Mouse (Mus musculus): ENCODE data around the gene 1110051M20Rik. TPM values are rescaled to one million over a fixed set of nuclear protein-coding genes. Genes with fewer than 3 reads are reported as not detected.

1110051M20Rik gene
- total RNA-seq, 2 experiments from 2014 or later: 15.0 to 16.4 TPM

DNA sequence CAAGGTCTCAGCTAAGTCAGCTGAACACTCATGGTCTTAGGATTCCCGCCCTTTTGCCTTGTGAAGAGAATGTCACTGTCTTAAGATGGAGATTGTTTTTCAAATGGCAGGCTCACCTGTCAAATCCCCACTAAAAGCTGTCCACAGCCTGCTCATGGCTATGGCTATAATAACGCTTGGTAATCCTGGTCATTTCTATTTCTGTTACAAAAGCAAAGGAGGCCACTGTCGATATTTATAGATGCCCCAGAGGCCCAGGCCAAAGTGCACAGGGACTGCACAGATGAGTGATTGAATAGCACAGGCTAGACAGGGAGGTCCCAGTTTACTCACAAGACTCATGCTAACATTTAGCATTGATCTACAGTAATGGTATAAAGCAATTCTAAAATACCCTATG lies 15.4 kb downstream of the 1110051M20Rik start:
- DNase-seq (ENCODE audit: low spot score in 2 of 2): no peak

DNA sequence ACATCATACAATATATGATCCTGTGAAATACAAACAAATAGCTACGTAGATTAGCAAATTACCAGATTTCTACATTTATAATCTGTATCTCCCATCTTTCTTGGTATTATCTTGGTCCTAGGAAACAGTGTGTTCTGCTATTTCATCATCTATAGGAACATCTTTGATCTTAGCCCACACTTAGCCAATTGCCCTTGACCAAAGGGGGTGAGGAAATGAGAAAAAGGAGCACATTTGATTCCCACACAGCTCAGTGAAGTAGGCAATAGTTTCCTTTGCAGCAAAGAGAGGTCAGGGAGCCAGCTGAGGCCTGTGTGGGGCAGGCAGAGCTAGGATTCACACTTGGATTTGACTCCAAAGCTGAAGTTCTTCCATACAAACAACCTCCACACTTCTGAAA lies 18.2 kb downstream of the 1110051M20Rik start:
- no peak for DNase-seq (ENCODE audit: low spot score in 2 of 2)

DNA sequence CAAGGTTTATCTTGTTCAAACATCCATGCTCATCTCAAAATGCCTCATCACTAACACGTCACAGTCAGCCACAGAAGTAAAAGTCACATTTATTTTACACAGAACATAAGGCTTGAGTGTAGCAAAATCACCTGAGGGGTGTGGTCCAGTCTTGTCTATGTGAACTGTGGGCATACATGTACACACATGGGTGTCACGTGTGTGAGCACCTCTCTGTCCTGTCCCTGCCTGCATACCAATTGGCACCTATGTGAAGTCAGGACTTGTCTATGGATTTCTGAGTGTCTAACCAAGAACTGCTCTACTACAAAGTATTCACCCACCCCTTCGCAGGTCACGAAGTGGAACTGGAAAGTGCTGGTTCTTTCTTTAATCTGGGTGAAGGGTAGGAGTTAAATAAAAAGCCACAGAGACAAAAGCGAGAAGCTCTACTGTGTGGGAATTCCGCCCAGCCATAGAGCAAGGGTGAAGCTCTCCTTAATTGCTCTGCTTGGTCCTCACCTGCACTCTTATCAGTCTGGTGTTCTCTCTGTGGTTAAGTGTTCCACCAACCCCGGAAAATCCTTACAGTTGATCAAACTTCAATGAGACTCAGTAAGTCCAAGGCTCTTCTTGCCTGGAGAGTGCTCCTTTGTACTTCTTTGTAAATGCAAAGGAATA lies 20.3 kb downstream of the 1110051M20Rik start:
- DNase-seq (ENCODE audit: low spot score in 2 of 2): no peak

DNA sequence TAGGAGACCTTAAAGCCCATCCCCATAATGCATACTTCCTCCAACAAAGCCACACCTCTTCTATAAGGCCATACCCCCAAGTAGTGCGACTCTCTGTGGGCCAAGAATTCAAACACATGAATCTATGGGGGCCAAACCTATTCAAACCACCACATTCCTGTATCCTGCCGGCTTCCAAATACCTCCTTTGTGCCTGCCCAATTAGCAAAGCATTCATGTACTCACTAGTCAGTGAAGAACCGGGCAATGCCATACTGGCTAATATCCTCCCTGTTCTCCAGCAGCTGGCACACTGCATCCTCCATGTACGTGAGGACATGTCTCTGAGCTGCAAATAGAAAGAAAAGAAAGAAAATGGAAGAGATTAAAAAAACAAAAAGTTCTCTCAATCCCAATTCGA lies 22.9 kb downstream of the 1110051M20Rik start:
- no peak for DNase-seq (ENCODE audit: low spot score in 2 of 2)

DNA sequence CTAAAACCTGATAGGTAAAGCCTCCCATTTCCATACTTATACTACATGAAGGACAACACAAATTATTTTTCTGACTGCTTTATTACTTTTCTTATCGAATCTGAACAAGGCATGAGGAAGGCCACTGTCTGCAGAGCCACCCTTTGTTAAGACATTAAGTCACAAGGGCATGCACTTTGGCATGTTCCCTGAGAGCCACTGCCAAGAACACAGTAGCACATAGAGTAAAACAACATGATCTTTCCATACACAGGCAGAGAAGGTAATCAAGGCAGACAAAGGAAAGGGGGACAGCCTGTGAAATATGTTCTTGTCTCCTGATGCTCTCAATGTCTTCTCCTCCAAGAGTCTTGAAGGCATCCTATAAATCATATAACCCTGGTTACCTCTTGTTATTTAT lies 30.7 kb downstream of the 1110051M20Rik start:
- DNase-seq (ENCODE audit: low spot score in 2 of 2): no peak

DNA sequence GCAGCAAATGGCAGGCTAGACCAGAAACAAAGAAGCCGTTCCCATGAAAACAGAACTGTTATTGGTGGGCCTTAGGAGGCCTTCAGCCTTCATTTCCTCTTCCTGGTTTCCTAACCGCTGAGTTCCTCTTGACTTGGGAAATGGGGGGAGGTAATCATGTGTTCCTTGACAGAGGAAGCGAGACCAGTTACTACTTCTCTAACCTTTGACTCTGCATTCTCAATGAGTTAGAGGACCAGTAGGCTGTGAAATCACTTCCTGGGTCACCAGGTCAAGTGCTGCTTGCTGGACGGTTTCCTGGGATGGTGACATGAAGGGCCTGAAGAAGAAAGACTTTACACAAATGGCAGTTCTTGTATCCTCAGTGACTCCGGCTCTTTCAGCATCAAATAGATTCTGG lies 32.1 kb downstream of the 1110051M20Rik start:
- DNase-seq (ENCODE audit: low spot score in 2 of 2): no peak

DNA sequence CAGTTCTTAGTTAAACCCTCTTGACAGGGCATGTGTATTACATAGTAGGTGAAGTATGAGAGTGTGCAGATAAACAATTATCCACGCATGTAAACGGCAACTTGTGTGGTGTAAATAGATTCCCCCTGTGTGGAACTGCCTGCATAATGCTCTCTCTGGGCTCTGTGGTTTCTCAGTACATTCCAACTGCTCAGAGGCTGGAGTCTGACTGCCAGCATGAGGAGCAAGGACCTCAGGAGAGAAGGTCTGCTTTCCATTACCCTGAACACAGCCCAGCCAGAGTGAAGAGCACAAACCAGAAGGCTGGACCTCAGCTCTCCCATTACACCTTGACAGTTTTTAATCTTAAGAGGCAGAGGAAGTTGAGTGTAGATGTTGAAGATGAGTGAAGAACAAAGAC lies 33.0 kb downstream of the 1110051M20Rik start:
- DNase-seq (ENCODE audit: low spot score in 2 of 2): no peak

DNA sequence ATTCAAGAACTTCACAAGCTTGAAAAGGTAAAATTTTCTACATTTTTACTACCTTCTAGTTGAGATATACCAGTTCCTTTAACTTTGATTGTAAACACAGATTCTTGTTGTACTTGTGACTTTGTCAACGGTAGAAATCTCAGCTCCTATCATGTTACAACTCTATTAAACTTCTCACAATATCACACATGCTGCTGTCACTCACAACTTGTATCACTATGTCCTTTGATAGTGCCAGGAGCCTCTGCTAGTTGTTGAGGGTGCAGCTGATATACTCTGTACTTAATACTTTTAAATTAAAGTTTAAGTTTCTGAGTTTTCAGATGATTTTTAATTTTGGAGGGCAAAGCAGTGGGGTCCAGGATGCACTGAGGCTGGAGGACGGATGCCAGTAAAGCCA lies 36.5 kb downstream of the 1110051M20Rik start:
- DNase-seq (ENCODE audit: low spot score in 2 of 2): no peak

DNA sequence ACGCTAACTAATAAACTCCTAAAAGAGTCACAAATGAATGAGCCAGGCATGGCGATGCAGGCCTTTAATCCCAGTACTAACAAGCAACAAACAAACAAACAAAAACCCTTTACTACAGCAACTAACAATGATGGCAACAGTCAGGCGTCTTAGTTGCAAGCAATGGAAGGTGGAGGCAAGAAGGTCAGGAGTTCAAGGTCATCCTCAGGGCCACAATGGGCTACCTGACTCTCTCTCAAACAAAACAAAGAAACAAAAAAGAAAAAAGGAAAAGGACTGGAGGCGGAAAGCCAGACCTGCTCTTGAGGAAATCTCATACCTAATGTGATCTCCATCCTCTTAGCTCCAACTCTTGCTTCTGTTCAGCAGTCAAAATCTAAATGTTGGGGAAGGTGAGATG lies 39.4 kb downstream of the 1110051M20Rik start:
- no peak for DNase-seq (ENCODE audit: low spot score in 2 of 2)

DNA sequence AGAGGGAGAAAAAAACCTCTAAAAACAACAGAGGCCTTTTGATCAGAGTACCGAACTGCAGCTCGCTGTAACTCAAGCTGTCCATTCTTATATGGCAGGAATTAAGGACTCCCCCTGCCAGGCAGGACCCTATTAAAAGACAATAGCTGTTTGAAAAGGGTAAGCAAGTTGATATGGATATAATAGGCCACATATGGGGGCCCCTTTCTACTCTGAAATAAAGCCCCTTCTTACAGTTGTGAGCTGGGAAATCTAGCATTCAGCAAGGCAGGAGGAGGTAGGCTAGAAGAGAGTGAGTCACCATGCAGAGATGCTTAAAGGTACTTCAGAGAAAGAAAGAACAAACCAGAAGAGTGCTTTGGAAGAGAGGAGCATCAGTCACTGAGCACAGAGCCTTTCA lies 44.8 kb downstream of the 1110051M20Rik start:
- no peak for DNase-seq (ENCODE audit: low spot score in 2 of 2)

DNA sequence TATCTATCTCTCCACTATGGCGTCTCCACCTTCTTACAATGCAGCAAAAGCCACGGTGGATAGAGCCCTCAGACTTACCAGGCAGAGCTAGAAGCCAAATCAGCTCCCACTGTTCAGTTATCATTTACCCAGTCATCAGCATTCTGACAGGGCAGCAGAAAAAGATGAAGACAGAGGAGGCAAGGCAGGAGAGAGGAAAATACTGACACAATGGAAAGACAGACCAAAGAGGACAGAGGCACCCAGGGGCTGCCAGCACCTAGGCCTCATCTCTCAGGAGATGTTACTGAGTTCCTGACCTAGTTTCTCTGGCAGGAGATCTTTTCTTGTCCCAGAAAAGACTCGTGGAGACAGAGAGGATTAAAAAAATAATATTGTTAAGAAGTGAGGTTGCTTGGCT lies 45.3 kb downstream of the 1110051M20Rik start:
- DNase-seq (ENCODE audit: low spot score in 2 of 2): no peak

DNA sequence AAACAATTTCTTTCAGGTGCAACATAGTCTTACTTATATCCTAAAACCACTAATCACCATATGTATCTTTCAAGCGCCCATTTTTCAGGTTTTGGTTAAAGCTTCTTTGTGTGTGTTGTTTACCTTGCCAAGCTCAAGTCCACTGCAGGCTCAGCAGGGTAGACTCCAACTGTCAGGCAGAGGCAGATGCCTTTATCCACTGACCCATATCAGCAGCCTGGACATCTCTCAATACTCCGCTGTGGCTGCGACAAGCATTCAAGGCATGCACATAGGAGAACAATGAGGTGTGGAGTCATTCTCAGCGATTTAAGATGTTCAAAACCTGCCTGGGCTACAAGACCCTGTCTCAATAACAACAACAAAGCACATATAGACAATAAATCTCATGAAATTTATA lies 50.4 kb downstream of the 1110051M20Rik start:
- no peak for DNase-seq (ENCODE audit: low spot score in 2 of 2)

DNA sequence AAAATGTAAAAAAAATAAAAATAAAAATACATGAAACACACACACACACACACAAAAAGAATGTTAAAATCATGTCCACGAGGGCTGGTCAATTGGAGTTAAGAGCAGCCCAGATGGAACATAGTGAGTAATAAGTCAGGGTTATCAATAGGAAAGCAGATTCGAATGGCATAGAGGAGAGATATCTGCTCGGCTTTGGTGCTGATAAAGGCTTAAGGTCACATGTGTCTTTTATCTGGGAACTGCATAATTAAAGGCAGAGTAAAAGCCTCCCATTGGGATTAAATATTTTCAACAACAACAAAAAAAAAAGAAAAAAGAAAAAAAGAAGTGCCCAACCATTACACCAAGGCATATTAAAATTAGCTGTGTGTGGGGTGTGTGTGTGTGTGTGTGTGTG lies 55.8 kb downstream of the 1110051M20Rik start:
- no peak for DNase-seq (ENCODE audit: low spot score in 2 of 2)

DNA sequence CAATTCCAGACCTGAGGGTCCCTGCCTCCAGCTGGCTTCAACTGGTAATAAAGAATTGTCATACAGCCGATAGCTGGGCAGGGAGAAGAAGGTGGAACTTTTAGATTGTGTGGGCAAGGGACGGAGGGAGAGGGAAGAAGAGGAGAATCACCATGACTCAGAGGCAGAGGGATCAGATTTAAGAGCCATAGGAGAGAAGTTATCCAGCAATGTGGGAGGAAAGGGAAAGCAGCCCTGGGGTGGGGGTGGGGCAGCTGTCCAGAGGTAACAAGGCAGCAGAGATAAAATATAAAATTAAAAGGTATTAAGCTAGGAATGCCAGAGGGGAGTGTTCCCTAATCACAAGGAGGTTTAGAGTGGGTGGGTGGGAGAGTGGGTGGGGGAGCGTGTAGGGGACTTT lies 56.2 kb downstream of the 1110051M20Rik start:
- DNase-seq (ENCODE audit: low spot score in 2 of 2): no peak

DNA sequence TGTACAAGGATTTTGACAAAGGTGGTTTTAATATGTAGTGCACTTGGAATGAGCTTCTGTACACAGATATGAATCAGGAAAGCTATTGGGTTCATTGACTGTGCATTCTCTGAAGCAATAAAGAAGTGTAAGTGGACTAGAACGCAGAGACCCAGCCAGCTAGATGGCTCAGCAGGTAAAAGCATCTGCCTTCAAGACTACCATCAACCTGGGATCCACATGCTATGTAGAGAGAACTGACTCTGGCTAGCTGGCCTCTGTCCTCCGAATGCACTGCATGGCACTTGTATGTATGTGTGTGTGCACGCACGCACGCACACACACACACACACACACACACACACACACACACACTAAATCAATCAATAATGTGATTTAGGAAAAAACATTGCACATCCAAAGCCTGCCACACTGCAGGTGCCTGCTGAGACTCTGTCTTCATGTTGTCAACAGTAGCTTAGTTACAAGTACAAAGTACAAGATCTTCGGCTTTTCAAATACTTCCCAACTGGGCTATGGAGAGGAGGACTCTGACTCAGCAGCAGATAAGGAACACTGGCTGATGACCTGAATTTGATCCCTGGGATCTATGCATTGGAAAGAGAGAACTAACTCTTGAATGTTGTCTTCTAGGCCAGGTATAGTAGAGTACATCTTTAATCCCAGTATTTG lies 57.1 kb downstream of the 1110051M20Rik start:
- DNase-seq (ENCODE audit: low spot score in 2 of 2): no peak

DNA sequence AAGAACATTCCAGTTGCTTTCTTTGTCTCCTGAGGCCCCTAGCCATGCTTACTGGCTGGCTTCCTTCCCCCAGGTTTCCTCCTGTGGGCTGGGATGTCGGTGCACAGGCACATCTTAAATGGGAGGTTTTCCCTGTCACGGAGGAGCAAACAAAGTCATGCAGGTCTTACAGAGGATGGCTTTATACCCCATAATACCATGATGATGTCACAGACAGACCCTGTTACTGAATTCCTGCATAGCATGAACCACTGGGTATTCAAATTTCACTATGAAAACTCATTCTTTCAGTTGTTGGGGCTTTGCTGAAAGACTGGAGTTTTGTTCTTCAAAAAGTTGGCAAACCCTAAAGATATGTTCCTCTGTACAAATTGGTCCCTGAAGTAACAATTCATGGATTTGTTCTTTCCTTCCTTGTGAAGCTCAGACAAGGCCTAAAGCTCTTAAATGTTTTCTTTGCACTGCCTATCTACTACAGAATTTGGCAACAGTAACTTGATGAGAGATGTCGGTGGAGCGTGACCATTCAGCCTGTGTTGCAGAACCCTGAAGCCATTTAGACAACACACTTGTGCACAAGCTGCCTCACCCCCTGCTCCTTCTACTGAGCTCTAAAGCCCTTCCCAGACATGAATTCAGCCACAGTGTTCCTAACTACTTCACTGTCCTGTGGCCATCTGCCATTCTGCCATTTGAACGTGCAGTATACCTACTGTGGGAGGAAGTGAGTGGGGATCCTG lies 57.8 kb downstream of the 1110051M20Rik start:
- DNase-seq (ENCODE audit: low spot score in 2 of 2): no peak

DNA sequence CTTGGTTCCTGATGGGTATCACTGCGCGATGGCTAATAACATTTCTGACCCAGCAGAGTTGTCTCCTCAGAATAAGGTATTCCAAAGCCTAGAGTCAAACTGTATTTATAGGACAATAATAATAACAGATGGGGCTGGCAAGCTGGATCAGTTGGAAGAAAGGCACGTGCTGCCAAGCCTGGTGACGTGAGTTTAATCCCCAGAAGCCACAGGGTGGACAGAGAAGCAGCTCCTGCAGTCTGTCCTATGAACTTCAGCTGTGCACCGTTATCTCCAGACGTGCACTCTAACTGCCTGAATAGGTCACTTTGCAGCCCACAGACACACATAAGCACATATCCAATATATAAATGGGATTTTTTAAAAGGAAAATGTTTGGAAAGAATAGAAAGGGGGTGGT lies 61.2 kb downstream of the 1110051M20Rik start:
- no peak for DNase-seq (ENCODE audit: low spot score in 2 of 2)

DNA sequence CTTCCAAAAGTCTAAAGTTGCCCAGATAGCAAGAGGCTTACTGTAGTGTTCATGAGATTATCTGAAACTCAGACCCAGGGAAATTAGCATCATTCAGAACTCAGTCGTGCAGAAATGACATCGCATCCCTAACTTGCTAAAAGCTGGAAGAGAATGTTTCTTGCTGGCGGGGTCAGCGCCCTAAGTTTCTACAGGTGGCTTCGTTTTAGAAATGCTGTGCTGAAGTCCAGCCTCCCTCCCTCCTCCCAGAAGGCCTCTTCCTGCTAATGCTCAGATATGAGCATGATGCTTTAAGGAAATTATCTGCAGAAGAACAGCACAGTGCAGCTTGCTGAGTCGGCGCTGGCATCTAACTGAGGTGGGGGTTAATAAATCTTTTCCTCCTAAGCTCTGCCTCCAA lies 67.5 kb downstream of the 1110051M20Rik start:
- no peak for DNase-seq (ENCODE audit: low spot score in 2 of 2)

DNA sequence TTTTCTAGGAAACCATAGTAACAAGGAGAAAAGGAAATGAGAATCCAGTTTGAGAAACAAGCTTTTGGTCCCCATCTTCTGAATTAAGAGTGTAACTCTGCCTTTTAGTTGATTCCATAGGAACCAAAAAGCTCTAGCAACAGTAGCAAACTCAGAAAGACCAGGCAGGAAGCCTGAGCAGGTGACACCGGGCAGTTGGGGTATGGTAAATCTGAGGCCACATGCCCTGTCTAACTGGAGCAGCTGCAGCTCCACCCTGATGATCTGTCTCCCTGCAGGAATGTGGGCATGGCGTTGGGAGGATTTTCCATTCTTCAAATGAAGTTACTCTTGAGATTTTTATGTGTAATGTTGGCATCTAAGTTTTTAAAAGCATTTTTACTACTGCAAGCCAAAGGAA lies 74.2 kb downstream of the 1110051M20Rik start:
- DNase-seq (ENCODE audit: low spot score in 2 of 2): no peak

DNA sequence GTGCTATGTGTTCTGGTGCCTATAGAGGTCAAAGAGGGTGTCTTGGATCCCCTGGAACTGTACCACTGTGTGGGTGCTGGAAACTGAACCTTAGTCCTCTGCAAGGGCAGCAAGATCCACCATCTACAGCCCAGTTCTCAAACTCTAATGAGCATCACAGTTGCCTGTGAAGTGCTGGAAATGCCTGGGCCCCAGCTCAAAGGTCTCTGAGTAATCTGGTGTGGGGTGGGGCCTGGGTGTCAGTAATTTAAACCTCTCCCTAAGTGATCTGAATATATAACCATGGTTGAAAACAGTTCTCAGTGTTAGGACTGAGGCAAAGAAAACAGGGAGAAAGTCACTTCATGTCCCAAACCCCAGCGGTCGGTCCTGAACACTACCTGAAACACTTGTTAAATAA lies 81.2 kb downstream of the 1110051M20Rik start:
- no peak for DNase-seq (ENCODE audit: low spot score in 2 of 2)

DNA sequence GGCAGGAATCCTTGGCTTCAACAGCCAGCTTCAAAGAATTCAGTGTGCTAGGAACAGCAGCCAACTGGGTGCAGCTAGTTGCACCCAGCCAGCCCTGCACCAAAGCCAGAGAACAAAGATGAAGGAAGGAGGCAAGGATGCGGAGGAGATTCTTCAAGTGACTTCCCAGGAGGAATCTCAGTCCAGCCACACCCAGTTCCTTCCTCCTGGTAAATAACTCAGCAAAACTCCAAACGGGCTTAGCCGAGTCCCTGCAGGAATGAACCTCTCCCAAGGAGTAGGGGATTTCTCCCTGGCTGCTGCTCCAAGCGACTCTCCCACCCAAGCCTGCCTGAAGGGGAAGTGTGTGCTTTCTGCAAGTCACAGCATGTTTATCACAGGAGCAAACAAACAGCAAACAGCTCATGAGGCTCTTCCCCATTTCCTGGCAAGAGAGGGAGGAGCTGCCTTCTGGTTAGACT lies 83.4 kb downstream of the 1110051M20Rik start:
- DNase-seq (ENCODE audit: low spot score in 2 of 2): no peak

DNA sequence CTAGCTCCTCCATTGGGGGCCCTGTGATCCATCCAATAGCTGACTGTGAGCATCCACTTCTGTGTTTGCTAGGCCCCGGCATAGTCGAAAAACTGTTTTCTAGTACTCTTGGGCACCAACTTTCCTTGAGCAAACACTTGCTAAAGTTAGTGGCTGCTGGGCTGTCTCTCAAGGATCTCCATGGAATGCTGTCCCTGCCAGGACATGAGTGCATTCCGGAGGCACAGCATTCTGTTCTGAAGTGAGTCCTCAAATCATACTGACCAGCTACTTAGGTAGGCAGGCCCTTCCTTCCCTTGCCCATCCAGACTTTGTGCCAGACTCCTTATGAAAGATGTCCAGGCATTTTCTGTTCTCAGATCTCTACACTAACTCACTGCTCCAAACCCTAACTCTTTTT lies 88.7 kb downstream of the 1110051M20Rik start:
- no peak for DNase-seq (ENCODE audit: low spot score in 2 of 2)

Data from adrenal gland, adult 18-20 months (tissue).